Mouse (Mus musculus) spleen, adult 2 months (tissue): ENCODE data around the gene Rpp21. TPM values are rescaled to one million over a fixed set of nuclear protein-coding genes. Genes with fewer than 3 reads are reported as not detected.

Experiments used
- DNase-seq, 2 experiments: peaks; one replicate each; pipeline versions ENCODE4 v3.0.0 to v3.0.0-alpha.2; 2012 to 2021; ENCODE audit warnings: low spot score in 2 of 2, low read depth in 1 of 2
- H3K27ac ChIP-seq: fragments of 200-500 bp; 2 replicates; pipeline ENCODE4 v1.5.1; 2012; ENCODE audit warnings: low read length, inconsistent platforms; ENCODE audit not compliant: insufficient read depth
- H3K27me3 ChIP-seq: fragments of 200-500 bp; 2 replicates; pipeline ENCODE4 v1.6.1; 2012; ENCODE audit warnings: mild to moderate bottlenecking, moderate library complexity, low read length, inconsistent platforms; ENCODE audit not compliant: control insufficient read depth, insufficient read depth
- H3K36me3 ChIP-seq: fragments of 200-500 bp; 2 replicates; pipeline ENCODE4 v1.6.1; 2012; ENCODE audit warnings: mild to moderate bottlenecking, low read length, inconsistent platforms; ENCODE audit not compliant: control insufficient read depth, insufficient read depth
- H3K4me1 ChIP-seq: fragments of 200-500 bp; 2 replicates; pipeline ENCODE4 v1.6.1; 2011; ENCODE audit warnings: inconsistent platforms; ENCODE audit not compliant: control insufficient read depth, insufficient read depth, insufficient read length
- H3K4me3 ChIP-seq: fragments of 200-500 bp; 2 replicates; pipeline ENCODE4 v1.5.1; 2011; ENCODE audit warnings: mild to moderate bottlenecking, inconsistent platforms; ENCODE audit not compliant: insufficient read depth, insufficient read length; ENCODE audit errors: extremely low read depth
- CTCF ChIP-seq: fragments of 200-500 bp; IDR thresholded peaks from 2 replicates; pipeline ENCODE4 v1.5.1; 2011; ENCODE audit warnings: mild to moderate bottlenecking, inconsistent platforms; ENCODE audit not compliant: insufficient read depth, insufficient read length, insufficient replicate concordance; ENCODE audit errors: extremely low read depth
- POLR2A ChIP-seq: fragments of 200-500 bp; IDR thresholded peaks from 2 replicates; pipeline ENCODE4 v1.6.1; 2011; ENCODE audit warnings: low read depth, low read length, inconsistent platforms
- WGBS: fragments of 180-500 bp; shearing (Covaris S2); methylation state at CpG from one replicate; pipeline ENCODE4 v1.1.7; 2018; 5-methylcytosine and 5-hydroxymethylcytosine counted together
- polyA plus RNA-seq: library from polyadenylated mRNA; depleted of rRNA; stranded (reverse); fragments of >200 nt; gene quantifications from 2 replicates; pipeline ENCODE4 v1.2.3, GENCODE M21; 2012

The Rpp21 gene
- polyA plus RNA-seq, 1 experiment: 59.9 TPM

DNA sequence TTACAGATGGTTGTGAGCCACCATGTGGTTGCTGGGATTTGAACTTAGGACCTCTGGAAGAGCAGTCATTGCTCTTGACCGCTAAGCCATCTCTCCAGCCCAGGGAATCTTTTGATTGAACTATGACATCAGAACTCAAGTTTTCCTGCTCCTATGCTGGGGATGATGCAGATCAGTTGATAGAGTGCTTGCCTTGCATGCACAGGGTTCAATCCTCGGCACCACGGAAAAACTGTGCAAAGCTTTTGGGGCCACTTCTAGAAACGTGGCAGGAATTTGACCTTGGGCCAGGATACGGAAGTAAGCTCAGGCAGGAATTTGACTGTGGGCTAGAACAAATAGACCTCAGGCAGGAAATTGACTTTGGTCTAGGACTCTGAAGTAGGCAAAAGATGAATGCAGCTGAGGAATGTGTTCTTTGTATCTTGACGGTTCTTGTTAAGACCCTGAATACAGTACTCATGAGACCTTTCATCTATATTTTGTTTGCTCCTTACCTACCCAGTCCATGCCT is 4.7 kb downstream of the Rpp21 start:
- Histone ChIP-seq H3K27me3 (peaks cover 2% of the 10 kb centered on the region; the same call in 1 of the 2 replicates), H3K4me3 (no peak overlapping the region), H3K36me3 (no peaks in the 10 kb centered on the region; the same call in none of the 2 replicates), H3K27ac (no peak overlapping the region), H3K4me1 (peaks cover 7% of the 10 kb centered on the region)
- TF ChIP-seq POLR2A: no peak
- no peak for TF ChIP-seq CTCF
- 44% methylated on average over 6 of the region's 6 CpGs for WGBS
- DNase-seq: no peak

DNA sequence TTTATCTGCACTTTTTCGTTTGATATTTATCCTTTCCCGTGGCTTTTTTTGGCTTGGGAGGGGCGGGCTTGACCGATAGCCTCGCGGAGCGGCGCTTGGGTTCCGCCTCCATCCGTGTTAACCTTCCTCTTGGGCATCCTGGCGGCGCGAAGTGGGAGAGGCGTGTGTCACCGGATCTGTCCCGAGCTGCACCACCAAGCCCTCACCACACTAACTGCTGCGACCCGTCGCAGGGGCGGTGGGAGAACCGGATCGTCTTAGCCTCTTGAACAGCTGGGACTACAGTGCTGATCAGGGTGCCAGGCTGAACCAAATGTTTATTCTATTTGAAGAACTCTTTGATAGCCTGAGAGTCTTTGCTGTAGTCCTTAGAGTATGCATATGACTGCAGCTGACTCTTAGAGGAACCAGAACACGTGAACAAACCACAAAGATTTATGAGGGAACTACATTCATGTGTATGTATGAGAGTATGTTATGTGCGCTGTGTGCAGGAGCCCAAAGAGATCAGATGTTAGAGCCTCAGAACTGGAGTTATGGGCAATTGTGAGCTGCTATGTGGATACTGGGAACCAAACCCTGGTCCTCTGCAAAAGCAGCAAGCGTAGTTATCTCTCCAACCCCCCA is 5.5 kb downstream of the Rpp21 start:
- 3% methylated on average over 25 of the region's 25 CpGs for WGBS
- Histone ChIP-seq H3K4me3 (peak overlapping the region; percentile 10; the same call in 1 of the 2 replicates), H3K27ac (no peak overlapping the region), H3K36me3 (no peaks in the 10 kb centered on the region; the same call in none of the 2 replicates), H3K27me3 (peaks cover 2% of the 10 kb centered on the region; the same call in 1 of the 2 replicates), H3K4me1 (peaks cover 7% of the 10 kb centered on the region)
- peak; percentile 25 to 28 for DNase-seq
- no peak for TF ChIP-seq POLR2A
- TF ChIP-seq CTCF: no peak

DNA sequence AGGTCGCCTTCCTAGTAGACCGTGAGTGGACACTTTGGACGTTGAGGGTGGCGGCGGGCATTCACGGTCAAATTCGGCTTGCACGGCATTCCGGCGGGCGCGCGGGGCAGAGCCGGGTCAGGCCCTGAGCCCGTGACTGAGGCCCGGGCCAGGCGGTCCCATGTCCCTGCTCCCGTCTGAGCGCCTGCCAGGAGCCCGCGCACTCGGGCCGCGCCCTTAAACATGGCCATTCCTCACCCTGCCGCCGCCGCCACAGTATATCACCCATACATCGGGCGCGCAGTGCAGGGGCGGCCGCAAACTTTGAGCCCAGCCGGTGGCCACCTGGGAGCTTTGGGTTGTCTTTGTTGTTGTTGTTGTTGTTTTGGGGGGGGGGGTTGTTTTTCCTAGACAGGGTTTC is 9.0 kb downstream of the Rpp21 start:
- TF ChIP-seq POLR2A: no peak
- TF ChIP-seq CTCF: no peak

DNA sequence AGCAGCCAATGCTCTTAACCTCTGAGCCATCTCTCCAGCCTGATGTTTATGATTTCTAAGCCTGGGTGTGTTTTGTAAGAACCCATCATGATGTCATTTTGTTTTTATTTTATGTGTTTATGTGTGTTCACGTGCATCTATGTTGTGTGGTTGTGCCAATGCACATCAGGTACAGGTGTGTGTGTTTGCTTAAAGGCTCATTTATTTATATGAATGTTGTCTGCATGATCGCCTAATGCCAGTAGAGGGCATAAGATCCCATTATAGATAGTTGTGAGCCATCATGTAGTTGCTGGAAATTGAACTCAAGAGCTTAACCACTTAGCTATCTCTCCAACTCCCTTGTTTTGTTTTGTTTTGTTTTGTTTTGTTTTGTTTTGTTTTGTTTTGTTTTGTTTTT is 12.1 kb downstream of the Rpp21 start:
- Histone ChIP-seq H3K27ac (no peak overlapping the region), H3K36me3 (no peaks in the 10 kb centered on the region), H3K27me3 (peaks cover 2% of the 10 kb centered on the region; the same call in 1 of the 2 replicates), H3K4me3 (no peak overlapping the region), H3K4me1 (no peaks in the 10 kb centered on the region; the same call in 1 of the 2 replicates)
- WGBS: 85% methylated on average over 2 of the region's 2 CpGs
- TF ChIP-seq POLR2A (no peak), CTCF (no peak)
- no peak for DNase-seq

More for the DNA sequence above, 9.0 kb downstream of the Rpp21 start:
- peaks cover 3% of the 10 kb centered on the region for H3K4me1 ChIP-seq
- H3K4me3 ChIP-seq: no peak overlapping the region
- WGBS: 67% methylated on average over 33 of the region's 33 CpGs
- peaks cover 2% of the 10 kb centered on the region; the same call in 1 of the 2 replicates for H3K27me3 ChIP-seq
- H3K36me3 ChIP-seq: no peaks in the 10 kb centered on the region
- no peak overlapping the region for H3K27ac ChIP-seq
- DNase-seq: no peak

DNA sequence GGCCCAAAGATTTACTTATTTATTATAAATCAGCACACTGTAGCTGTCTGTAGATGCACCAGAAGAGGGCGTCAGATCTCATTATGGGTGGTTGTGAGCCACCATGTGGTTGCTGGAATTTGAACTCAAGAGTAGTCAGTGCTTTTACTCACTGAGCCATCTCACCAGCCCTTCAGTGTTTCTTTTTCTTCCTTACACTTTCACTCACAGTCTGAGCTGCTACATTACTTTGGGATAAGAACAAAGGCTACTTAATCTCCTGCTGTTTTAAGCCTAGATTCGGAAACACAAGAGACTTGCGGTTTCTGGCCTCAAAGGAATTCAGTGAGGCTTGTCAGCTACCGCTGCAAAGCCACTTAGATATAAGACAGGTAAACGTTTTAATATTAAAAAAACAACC is 13.8 kb downstream of the Rpp21 start:
- Histone ChIP-seq H3K27me3 (no peaks in the 10 kb centered on the region; the same call in 1 of the 2 replicates), H3K4me1 (no peaks in the 10 kb centered on the region; the same call in 1 of the 2 replicates), H3K27ac (no peak overlapping the region), H3K4me3 (no peak overlapping the region), H3K36me3 (no peaks in the 10 kb centered on the region)
- DNase-seq: no peak
- 69% methylated on average over 5 of the region's 5 CpGs for WGBS
- TF ChIP-seq POLR2A (no peak), CTCF (no peak)

DNA sequence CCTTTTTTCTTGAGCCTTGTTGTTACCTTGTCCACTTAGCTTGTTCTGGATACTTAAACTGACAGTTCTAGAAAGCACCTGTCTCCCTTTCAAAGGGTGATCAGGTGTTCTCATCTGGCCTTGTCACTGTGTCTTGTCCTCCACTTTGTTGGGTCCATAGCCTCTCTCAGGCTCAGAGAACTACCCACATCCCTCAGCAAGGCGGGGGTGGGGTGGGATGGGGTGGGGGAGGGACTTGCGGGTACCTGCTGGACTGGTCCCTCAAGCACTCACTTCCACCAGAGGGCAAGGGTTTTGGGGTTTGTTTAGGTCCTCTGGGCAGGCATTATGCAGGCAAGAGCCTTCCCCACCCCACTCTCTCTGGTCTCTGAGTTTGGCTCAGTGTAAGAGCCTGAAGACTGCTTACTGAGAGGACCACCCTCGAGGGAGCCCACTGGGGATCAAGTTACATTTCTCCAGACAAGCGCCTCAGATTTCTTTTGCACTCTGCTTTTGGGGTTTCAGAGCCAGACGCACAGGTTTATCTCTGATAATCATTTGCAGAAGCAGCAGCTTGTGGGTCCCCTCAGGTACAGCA is 17.1 kb downstream of the Rpp21 start:
- TF ChIP-seq CTCF (no peak), POLR2A (no peak)
- Histone ChIP-seq H3K36me3 (no peaks in the 10 kb centered on the region), H3K4me1 (no peaks in the 10 kb centered on the region), H3K27me3 (peaks cover 8% of the 10 kb centered on the region), H3K27ac (no peak overlapping the region), H3K4me3 (no peak overlapping the region)
- DNase-seq: no peak
- WGBS: 42% methylated on average over 5 of the region's 5 CpGs
